Mouse (Mus musculus) heart, embryonic 12.5 days (tissue): ENCODE data around the gene Sema4f. TPM values are rescaled to one million over a fixed set of nuclear protein-coding genes. Genes with fewer than 3 reads are reported as not detected.

Source experiments
- ATAC-seq: fragments of 200-750 bp; cut with Nextera tagmentation; 2 replicates; pipeline ENCODE4 v1.8.0; 2017; ENCODE audit warnings: moderate TSS enrichment, moderate library complexity; ENCODE audit not compliant: insufficient number of reproducible peaks, low FRiP score
- H3K27ac ChIP-seq: fragments of 300-500 bp; sonication (generic); 2 replicates; pipeline ENCODE4 v1.5.1; 2016; ENCODE audit warnings: mild to moderate bottlenecking, moderate library complexity; ENCODE audit not compliant: poor library complexity, severe bottlenecking
- H3K27me3 ChIP-seq: fragments of 300-500 bp; sonication (generic); replicated peaks from 2 replicates; pipeline ENCODE4 v1.6.1; 2016; ENCODE audit warnings: mild to moderate bottlenecking, moderate library complexity
- H3K36me3 ChIP-seq: fragments of 300-500 bp; sonication (generic); 2 replicates; pipeline ENCODE4 v1.6.1; 2016; ENCODE audit warnings: mild to moderate bottlenecking, moderate library complexity
- H3K4me1 ChIP-seq: fragments of 300-500 bp; sonication (generic); replicated peaks from 2 replicates; pipeline ENCODE4 v1.6.1; 2016; ENCODE audit warnings: mild to moderate bottlenecking
- H3K4me2 ChIP-seq: fragments of 300-500 bp; sonication (generic); 2 replicates; pipeline ENCODE4 v1.6.1; 2016; ENCODE audit warnings: mild to moderate bottlenecking, moderate library complexity
- H3K4me3 ChIP-seq: fragments of 300-500 bp; sonication (generic); 2 replicates; pipeline ENCODE4 v1.5.1; 2016; ENCODE audit warnings: mild to moderate bottlenecking
- H3K9ac ChIP-seq: fragments of 300-500 bp; sonication (generic); 2 replicates; pipeline ENCODE4 v1.6.1; 2016; ENCODE audit warnings: mild to moderate bottlenecking, moderate library complexity
- H3K9me3 ChIP-seq: fragments of 300-500 bp; sonication (generic); replicated peaks from 2 replicates; pipeline ENCODE4 v1.6.1; 2016; ENCODE audit warnings: mild to moderate bottlenecking, moderate library complexity
- WGBS: fragments of 180-500 bp; shearing (Covaris S2); methylation state at CpG from one replicate; pipeline ENCODE4 v1.1.7; 2016; 5-methylcytosine and 5-hydroxymethylcytosine counted together
- polyA plus RNA-seq: library from polyadenylated mRNA; unstranded; fragments of >200 nt; fragmentation: Nextera tagmentation; extraction: Ambion mirVana; gene quantifications from 2 replicates; pipeline ENCODE4 v1.2.1, GENCODE M21; 2016

Gene Sema4f
- polyA plus RNA-seq, 1 experiment from 2014 or later, result 0.37 TPM

- H3K4me2 ChIP-seq, result no peak overlapping the region
- H3K9me3 ChIP-seq, result no peaks in the 10 kb centered on the region
- H3K9ac ChIP-seq, result no peak overlapping the region
- no peaks in the 10 kb centered on the region for H3K36me3 ChIP-seq
- ATAC-seq, result no peak
- no peaks in the 10 kb centered on the region for H3K27me3 ChIP-seq
- no peak overlapping the region for H3K4me3 ChIP-seq
- H3K27ac ChIP-seq, result no peak overlapping the region
- peaks cover 9% of the 10 kb centered on the region for H3K4me1 ChIP-seq
- WGBS, result 28% methylated on average over 6 of the region's 6 CpGs
Observed at GRCm38 (mm10) chr6:82891488-82891887, 48.1 kb downstream of the Sema4f start.

DNA sequence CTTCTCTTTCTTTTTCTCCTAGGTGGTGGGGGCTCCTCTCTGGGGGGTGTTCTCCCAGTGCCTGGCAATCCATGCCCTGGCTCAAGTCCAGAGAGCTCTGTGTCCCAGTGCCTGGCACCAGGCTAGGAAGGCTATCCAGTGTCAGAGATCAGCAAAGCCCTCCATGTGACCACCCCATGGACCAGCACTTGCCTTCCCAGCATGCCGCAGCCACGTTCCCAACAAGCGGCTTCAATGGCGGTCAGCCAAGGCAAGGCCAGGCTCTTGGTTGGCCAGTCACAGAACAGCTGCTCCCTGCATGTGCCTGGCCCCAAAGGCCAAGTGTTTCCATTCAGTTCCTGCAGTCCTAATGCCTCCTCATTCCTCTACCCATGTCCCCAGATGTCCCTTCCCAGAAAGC, 53.2 kb downstream of the Sema4f start:
- Histone ChIP-seq H3K27me3 (no peaks in the 10 kb centered on the region), H3K4me3 (no peak overlapping the region), H3K36me3 (no peaks in the 10 kb centered on the region), H3K9ac (no peak overlapping the region), H3K27ac (no peak overlapping the region), H3K9me3 (no peaks in the 10 kb centered on the region), H3K4me1 (peaks cover 8% of the 10 kb centered on the region), H3K4me2 (no peak overlapping the region)
- WGBS, result 79% methylated on average over 4 of the region's 4 CpGs
- ATAC-seq, result no peak

- H3K27me3 ChIP-seq, result no peaks in the 10 kb centered on the region
- no peak overlapping the region for H3K9ac ChIP-seq
- no peak for ATAC-seq
- WGBS, result 79% methylated on average over 4 of the region's 4 CpGs
- H3K36me3 ChIP-seq, result no peaks in the 10 kb centered on the region
- H3K27ac ChIP-seq, result no peak overlapping the region
- H3K9me3 ChIP-seq, result no peaks in the 10 kb centered on the region
- no peak overlapping the region for H3K4me3 ChIP-seq
- peaks cover 8% of the 10 kb centered on the region; the same call in 1 of the 2 replicates for H3K4me1 ChIP-seq
- no peak overlapping the region for H3K4me2 ChIP-seq
Observed at GRCm38 (mm10) chr6:82885909-82886308, 53.7 kb downstream of the Sema4f start.

DNA sequence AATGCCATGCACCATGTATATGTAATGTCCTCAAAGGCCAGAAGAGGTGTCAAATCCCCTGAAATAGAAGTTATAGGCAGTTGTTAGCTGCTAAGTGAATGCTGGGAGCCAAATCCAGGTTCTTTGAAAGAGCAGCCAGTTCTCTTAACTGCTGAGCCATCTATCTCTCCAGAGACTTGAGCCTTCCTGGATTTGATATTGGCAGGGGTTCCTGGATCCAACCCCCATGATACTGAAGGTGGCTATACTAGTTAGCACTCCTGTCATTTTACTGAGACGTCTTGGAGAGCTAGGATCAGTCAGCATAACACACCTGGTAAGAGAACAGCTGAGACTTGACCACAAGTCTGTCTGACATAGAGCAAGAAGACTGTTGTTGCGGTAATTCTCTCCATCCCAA, 54.1 kb downstream of the Sema4f start:
- ATAC-seq, result no peak
- H3K4me3 ChIP-seq, result no peak overlapping the region
- H3K9ac ChIP-seq, result no peak overlapping the region
- no peaks in the 10 kb centered on the region for H3K36me3 ChIP-seq
- no peaks in the 10 kb centered on the region for H3K27me3 ChIP-seq
- H3K4me1 ChIP-seq, result peaks cover 8% of the 10 kb centered on the region; the same call in 1 of the 2 replicates
- WGBS, result 80% methylated on average over 2 of the region's 2 CpGs
- H3K27ac ChIP-seq, result peak overlapping the region; percentile 76; the same call in 1 of the 2 replicates
- no peak overlapping the region for H3K4me2 ChIP-seq
- no peaks in the 10 kb centered on the region for H3K9me3 ChIP-seq

- WGBS, result 18% methylated on average over 3 of the region's 3 CpGs
- ATAC-seq, result no peak; the same call in 1 of the 2 replicates
- H3K9me3 ChIP-seq, result no peaks in the 10 kb centered on the region
- peak overlapping the region; percentile 76 for H3K27ac ChIP-seq
- no peak overlapping the region for H3K9ac ChIP-seq
- H3K4me1 ChIP-seq, result peaks cover 8% of the 10 kb centered on the region; the same call in 1 of the 2 replicates
- no peak overlapping the region for H3K4me3 ChIP-seq
- no peak overlapping the region for H3K4me2 ChIP-seq
- no peaks in the 10 kb centered on the region for H3K36me3 ChIP-seq
- H3K27me3 ChIP-seq, result no peaks in the 10 kb centered on the region
Observed at GRCm38 (mm10) chr6:82884570-82884969, 55.0 kb downstream of the Sema4f start.

GRCm38 (mm10) chr6:82881485-82882096, 58.0 kb downstream of the Sema4f start:
- 0 out of 2 replicates have a peak, but pooled peaks have one; percentile 26 for ATAC-seq
- WGBS, result 46% methylated on average over 21 of the region's 21 CpGs
- Histone ChIP-seq H3K36me3 (no peaks in the 10 kb centered on the region), H3K9ac (no peak overlapping the region), H3K4me2 (0 out of 2 replicates have a peak overlapping the region, but pooled peaks have one; percentile 18), H3K4me1 (peaks cover 8% of the 10 kb centered on the region; the same call in 1 of the 2 replicates), H3K4me3 (no peak overlapping the region), H3K27ac (no peak overlapping the region), H3K27me3 (no peaks in the 10 kb centered on the region), H3K9me3 (no peaks in the 10 kb centered on the region)

DNA sequence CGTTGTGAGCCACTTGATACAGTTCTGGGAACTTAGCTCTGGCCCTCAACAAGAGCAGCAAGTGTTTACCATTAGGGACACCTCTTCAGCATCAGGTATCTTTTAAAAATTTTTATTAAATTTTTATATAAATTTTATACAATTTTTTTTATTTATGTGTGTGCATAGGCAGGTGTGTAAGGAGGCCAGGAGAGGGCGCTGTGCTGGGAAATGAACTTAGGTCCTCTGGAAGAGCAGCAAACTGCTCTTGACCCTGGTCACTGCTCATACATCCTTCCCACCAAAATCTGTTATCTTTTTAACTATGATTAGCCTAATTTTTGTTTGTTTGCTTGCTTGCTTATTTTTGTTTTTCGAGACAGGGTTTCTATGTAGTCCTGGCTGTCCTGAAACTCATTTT, 58.8 kb downstream of the Sema4f start:
- no peaks in the 10 kb centered on the region for H3K27me3 ChIP-seq
- WGBS, result 81% methylated on average over 3 of the region's 3 CpGs
- ATAC-seq, result no peak

DNA sequence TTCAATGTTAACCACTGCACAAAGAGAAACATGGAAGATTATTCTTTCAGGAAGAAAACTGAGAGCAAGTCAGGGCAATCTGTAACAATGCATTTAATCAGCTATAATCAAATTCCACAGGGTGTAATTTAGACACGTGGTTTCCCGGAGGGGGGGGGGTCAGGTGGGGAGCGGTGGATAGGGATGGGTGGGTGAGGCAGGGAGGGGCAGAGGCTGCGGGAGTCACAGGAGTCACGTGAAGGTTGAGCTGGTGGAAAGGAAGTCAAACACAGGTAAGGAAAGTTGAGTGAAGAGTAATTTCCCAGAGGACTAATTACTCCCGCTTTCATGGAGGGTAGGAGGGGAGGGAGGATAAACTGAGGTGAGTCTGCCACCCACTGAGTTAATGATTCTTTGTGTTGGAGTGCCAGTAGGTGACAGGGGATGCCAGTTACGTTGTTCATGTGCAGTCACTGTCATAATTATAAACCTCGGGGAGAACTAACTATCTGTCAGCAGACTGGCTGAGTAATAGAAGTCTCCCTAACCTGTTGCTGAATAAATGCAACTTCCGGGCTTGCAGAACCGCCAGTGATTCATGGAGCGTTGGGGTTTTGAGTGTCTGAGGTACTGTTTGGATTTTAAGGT, 60.0 kb downstream of the Sema4f start:
- Histone ChIP-seq H3K27me3 (no peaks in the 10 kb centered on the region), H3K9me3 (no peaks in the 10 kb centered on the region), H3K4me2 (no peak overlapping the region), H3K4me1 (peaks cover 3% of the 10 kb centered on the region; the same call in 1 of the 2 replicates), H3K9ac (no peak overlapping the region), H3K36me3 (no peaks in the 10 kb centered on the region), H3K4me3 (no peak overlapping the region), H3K27ac (no peak overlapping the region)
- WGBS, result 71% methylated on average over 11 of the region's 11 CpGs
- no peak for ATAC-seq

More for the DNA sequence above, 58.8 kb downstream of the Sema4f start:
- Histone ChIP-seq H3K9ac (no peak overlapping the region), H3K36me3 (no peaks in the 10 kb centered on the region), H3K4me1 (peaks cover 8% of the 10 kb centered on the region; the same call in 1 of the 2 replicates), H3K9me3 (no peaks in the 10 kb centered on the region), H3K4me3 (no peak overlapping the region), H3K27ac (no peak overlapping the region), H3K4me2 (no peak overlapping the region)

- Histone ChIP-seq H3K9me3 (no peaks in the 10 kb centered on the region), H3K36me3 (no peaks in the 10 kb centered on the region), H3K27ac (no peak overlapping the region), H3K4me3 (no peak overlapping the region), H3K4me1 (0 out of 2 replicates have a peak, but pooled peaks cover 7% of the 10 kb centered on the region), H3K4me2 (no peak overlapping the region), H3K9ac (no peak overlapping the region), H3K27me3 (no peaks in the 10 kb centered on the region)
- 70% methylated on average over 6 of the region's 6 CpGs for WGBS
- no peak for ATAC-seq
Observed at GRCm38 (mm10) chr6:82875509-82875935, 64.0 kb downstream of the Sema4f start.

DNA sequence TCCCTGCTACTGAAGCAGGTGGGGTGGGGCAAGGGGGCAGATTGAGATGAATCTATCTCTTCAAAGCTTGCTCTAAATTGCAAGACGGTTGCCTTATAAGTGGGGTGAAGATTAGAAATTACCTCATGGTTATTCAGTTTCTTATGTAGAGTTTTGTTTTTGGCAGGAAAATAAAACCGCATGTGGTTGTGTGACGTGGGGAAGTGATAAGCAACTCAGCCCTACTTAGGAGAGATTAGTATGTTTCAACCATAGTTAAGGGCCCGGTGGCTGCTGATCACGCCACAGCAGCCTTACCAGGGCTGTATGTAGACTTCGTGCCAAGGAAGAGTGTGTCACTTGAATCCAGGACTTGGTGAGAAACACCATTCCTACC, 67.2 kb downstream of the Sema4f start:
- ATAC-seq, result no peak
- Histone ChIP-seq H3K9ac (peak overlapping the region; percentile 21; the same call in 1 of the 2 replicates), H3K9me3 (0 out of 2 replicates have a peak, but pooled peaks cover 3% of the 10 kb centered on the region), H3K4me1 (0 out of 2 replicates have a peak, but pooled peaks cover 7% of the 10 kb centered on the region), H3K27ac (no peak overlapping the region), H3K27me3 (no peaks in the 10 kb centered on the region), H3K4me2 (no peak overlapping the region), H3K36me3 (no peaks in the 10 kb centered on the region), H3K4me3 (no peak overlapping the region)
- 55% methylated on average over 6 of the region's 6 CpGs for WGBS

GRCm38 (mm10) chr6:82871632-82872331, 67.8 kb downstream of the Sema4f start:
- no peaks in the 10 kb centered on the region for H3K36me3 ChIP-seq
- no peak overlapping the region for H3K27ac ChIP-seq
- WGBS, result 18% methylated on average over 5 of the region's 5 CpGs
- peak overlapping the region; percentile 21; the same call in 1 of the 2 replicates for H3K9ac ChIP-seq
- peaks cover 3% of the 10 kb centered on the region; the same call in 1 of the 2 replicates for H3K9me3 ChIP-seq
- no peaks in the 10 kb centered on the region for H3K27me3 ChIP-seq
- no peak for ATAC-seq
- no peak overlapping the region for H3K4me2 ChIP-seq
- 0 out of 2 replicates have a peak, but pooled peaks cover 7% of the 10 kb centered on the region for H3K4me1 ChIP-seq
- no peak overlapping the region for H3K4me3 ChIP-seq
